Mouse (Mus musculus) liver, postnatal 0 days (tissue): ENCODE measurements around the gene Fchsd2. TPM values are rescaled to one million over a fixed set of nuclear protein-coding genes. Genes with fewer than 3 reads are reported as not detected.

ENCODE experiments used
- ATAC-seq: fragments of 200-750 bp; cut with Nextera tagmentation; 2 replicates; pipeline ENCODE4 v1.8.0; 2017; ENCODE audit warnings: mild to moderate bottlenecking, moderate library complexity
- DNase-seq: peaks from one replicate; pipeline ENCODE4 v3.0.0-alpha.2; 2016
- H3K27ac ChIP-seq: fragments of 300-500 bp; sonication (generic); 2 replicates; pipeline ENCODE4 v1.5.1; 2014; ENCODE audit warnings: antibody characterized with exemption, moderate library complexity, mild to moderate bottlenecking, low read depth
- H3K27me3 ChIP-seq: fragments of 300-500 bp; sonication (generic); 2 replicates; pipeline ENCODE4 v1.6.1; 2014; ENCODE audit warnings: low read length, control low read depth, mixed read lengths; ENCODE audit not compliant: insufficient read depth
- H3K36me3 ChIP-seq: fragments of 300-500 bp; sonication (generic); replicated peaks from 2 replicates; pipeline ENCODE4 v1.6.1; 2014; ENCODE audit warnings: mild to moderate bottlenecking, control low read depth, low read length, moderate library complexity, mixed read lengths; ENCODE audit not compliant: insufficient read depth
- H3K4me1 ChIP-seq: fragments of 300-500 bp; sonication (generic); 2 replicates; pipeline ENCODE4 v1.6.1; 2014; ENCODE audit warnings: antibody characterized with exemption, mild to moderate bottlenecking, control low read depth; ENCODE audit not compliant: insufficient read depth
- H3K4me2 ChIP-seq: fragments of 300-500 bp; sonication (generic); 2 replicates; pipeline ENCODE4 v1.6.1; 2014; ENCODE audit warnings: low read depth, mild to moderate bottlenecking, low read length, moderate library complexity, mixed read lengths
- H3K4me3 ChIP-seq: fragments of 300-500 bp; sonication (generic); 2 replicates; pipeline ENCODE4 v1.5.1; 2014; ENCODE audit warnings: low read depth, low read length
- H3K9ac ChIP-seq: fragments of 300-500 bp; sonication (generic); replicated peaks from 2 replicates; pipeline ENCODE4 v1.6.1; 2014; ENCODE audit warnings: mild to moderate bottlenecking, moderate library complexity
- H3K9me3 ChIP-seq: fragments of 300-500 bp; sonication (generic); 2 replicates; pipeline ENCODE4 v1.6.1; 2016; ENCODE audit warnings: mild to moderate bottlenecking, control low read depth, low read length, mixed read lengths
- CTCF ChIP-seq: sonication (generic); IDR thresholded peaks from 2 replicates; pipeline ENCODE4 v1.5.1; 2016; ENCODE audit warnings: antibody characterized with exemption, low read depth
- EP300 ChIP-seq: IDR thresholded peaks from 2 replicates; pipeline ENCODE4 v1.6.1; 2016; ENCODE audit warnings: antibody characterized with exemption, low read depth, mild to moderate bottlenecking
- WGBS: fragments of 180-500 bp; shearing (Covaris S2); extraction: QIAGEN DNeasy Blood & Tissue Kit; methylation state at CpG from one replicate; pipeline ENCODE4 v1.1.7; 2014; ENCODE audit not compliant: insufficient replicate concordance; 5-methylcytosine and 5-hydroxymethylcytosine counted together
- polyA plus RNA-seq: library from polyadenylated mRNA; unstranded; fragments of >200 nt; fragmentation: Nextera tagmentation; extraction: Ambion mirVana; gene quantifications from 2 replicates; pipeline ENCODE4 v1.2.1, GENCODE M21; 2015

Gene Fchsd2
- polyA plus RNA-seq, 1 experiment from 2014 or later: 7.8 TPM

- no peaks in the 10 kb centered on the region for H3K27me3 ChIP-seq
- DNase-seq (no peak), ATAC-seq (no peak)
- no peak overlapping the region for H3K4me3 ChIP-seq
- H3K4me2 ChIP-seq: no peak overlapping the region
- no peaks in the 10 kb centered on the region for H3K4me1 ChIP-seq
- peaks cover 26% of the 10 kb centered on the region for H3K36me3 ChIP-seq
- 71% methylated on average over 1 of the region's 1 CpGs for WGBS
- TF ChIP-seq CTCF (peak; percentile 42), EP300 (no peak)
- no peak overlapping the region for H3K9ac ChIP-seq
- H3K27ac ChIP-seq: no peak overlapping the region
- H3K9me3 ChIP-seq: no peaks in the 10 kb centered on the region
Observed at GRCm38 (mm10) chr7:101271602-101272001, 178.9 kb downstream of the Fchsd2 start.

- DNase-seq (no peak), ATAC-seq (no peak)
- TF ChIP-seq EP300: no peak
- no peak for TF ChIP-seq CTCF
- Histone ChIP-seq H3K27me3 (no peaks in the 10 kb centered on the region), H3K4me2 (no peak overlapping the region), H3K4me3 (no peak overlapping the region), H3K9me3 (no peaks in the 10 kb centered on the region), H3K27ac (no peak overlapping the region), H3K4me1 (no peaks in the 10 kb centered on the region), H3K9ac (no peak overlapping the region), H3K36me3 (peaks cover 33% of the 10 kb centered on the region)
- WGBS: 76% methylated on average over 8 of the region's 8 CpGs
Observed at GRCm38 (mm10) chr7:101272466-101273160, 179.9 kb downstream of the Fchsd2 start.

DNA sequence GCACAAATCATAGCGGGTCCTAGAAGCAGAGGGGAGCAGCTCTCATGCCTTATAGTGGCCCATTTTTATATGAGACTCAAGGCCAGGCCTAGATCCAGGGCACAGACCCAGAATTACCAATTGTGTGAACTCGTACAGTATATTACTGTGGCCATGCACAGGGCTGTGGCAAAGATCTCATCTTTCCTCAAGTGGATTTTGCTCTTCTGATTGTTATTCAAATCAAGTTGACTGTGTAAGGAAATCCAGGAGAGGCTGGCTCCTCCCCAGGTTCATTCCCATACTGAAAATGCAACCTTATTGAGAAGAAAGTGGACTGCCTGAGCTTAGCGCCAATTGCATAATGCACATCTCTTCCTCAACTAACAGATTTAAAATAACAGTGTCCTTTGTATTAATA, 190.1 kb downstream of the Fchsd2 start:
- no peak for DNase-seq
- TF ChIP-seq CTCF: no peak
- TF ChIP-seq EP300: no peak
- no peak overlapping the region for H3K4me2 ChIP-seq
- H3K9ac ChIP-seq: no peak overlapping the region
- no peaks in the 10 kb centered on the region for H3K9me3 ChIP-seq
- no peaks in the 10 kb centered on the region for H3K4me1 ChIP-seq
- H3K36me3 ChIP-seq: peaks cover 57% of the 10 kb centered on the region
- no peak overlapping the region for H3K4me3 ChIP-seq
- 81% methylated on average over 3 of the region's 3 CpGs for WGBS
- no peak for ATAC-seq
- no peaks in the 10 kb centered on the region for H3K27me3 ChIP-seq
- no peak overlapping the region for H3K27ac ChIP-seq

DNA sequence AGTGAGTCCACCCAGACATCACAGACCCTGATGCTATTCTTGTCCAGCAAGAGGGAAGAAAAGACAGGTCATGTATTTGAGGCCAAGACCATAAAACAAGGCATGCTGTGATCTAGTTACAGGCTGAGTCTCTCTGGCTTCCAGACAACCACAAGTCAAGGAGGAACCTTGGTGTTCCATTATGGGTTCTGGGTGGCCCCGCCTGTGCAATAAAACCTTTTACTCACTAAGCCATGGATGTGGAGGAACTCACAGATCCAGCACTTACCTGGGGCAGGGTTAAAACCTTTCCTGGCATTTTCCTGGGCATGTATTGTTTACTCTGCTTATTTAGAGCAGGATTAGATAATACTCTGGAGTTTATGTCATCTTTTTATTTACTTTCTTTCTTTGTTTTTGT, 191.8 kb downstream of the Fchsd2 start:
- Histone ChIP-seq H3K27me3 (no peaks in the 10 kb centered on the region), H3K4me3 (no peak overlapping the region), H3K27ac (no peak overlapping the region), H3K9me3 (no peaks in the 10 kb centered on the region), H3K36me3 (peaks cover 50% of the 10 kb centered on the region), H3K9ac (no peak overlapping the region), H3K4me1 (no peaks in the 10 kb centered on the region), H3K4me2 (no peak overlapping the region)
- 96% methylated on average over 1 of the region's 1 CpGs for WGBS
- ATAC-seq (no peak), DNase-seq (no peak)
- TF ChIP-seq CTCF: no peak

GRCm38 (mm10) chr7:101286891-101287290, 194.2 kb downstream of the Fchsd2 start:
- Histone ChIP-seq H3K4me1 (no peaks in the 10 kb centered on the region), H3K9ac (no peak overlapping the region), H3K9me3 (no peaks in the 10 kb centered on the region), H3K27ac (no peak overlapping the region), H3K4me2 (no peak overlapping the region), H3K4me3 (no peak overlapping the region), H3K36me3 (peaks cover 64% of the 10 kb centered on the region), H3K27me3 (no peaks in the 10 kb centered on the region)
- ATAC-seq (no peak), DNase-seq (no peak)
- no peak for TF ChIP-seq CTCF
- TF ChIP-seq EP300: no peak
- 78% methylated on average over 4 of the region's 4 CpGs for WGBS

DNA sequence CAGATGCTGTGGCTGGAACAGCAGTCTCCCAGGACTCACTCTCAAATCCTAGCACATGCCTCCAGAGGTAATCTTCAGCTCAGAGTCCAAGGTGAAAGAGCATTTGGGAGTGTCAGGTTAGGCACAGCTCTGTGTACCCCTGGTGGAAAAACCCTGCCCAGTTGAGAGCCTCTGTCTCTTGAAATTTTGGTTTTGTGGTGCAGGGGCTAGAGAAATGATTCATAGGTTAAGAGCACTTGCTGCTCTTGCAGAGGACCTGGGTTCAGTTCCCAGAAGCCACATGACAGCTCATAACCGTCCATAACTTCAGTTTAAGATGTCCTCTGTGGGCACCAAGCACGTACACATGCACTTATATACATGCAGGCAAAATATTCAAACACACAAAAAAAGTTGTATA, 195.2 kb downstream of the Fchsd2 start:
- H3K27me3 ChIP-seq: no peaks in the 10 kb centered on the region
- H3K4me2 ChIP-seq: no peak overlapping the region
- no peaks in the 10 kb centered on the region for H3K9me3 ChIP-seq
- H3K4me3 ChIP-seq: no peak overlapping the region
- no peaks in the 10 kb centered on the region for H3K4me1 ChIP-seq
- no peak overlapping the region for H3K9ac ChIP-seq
- ATAC-seq: no peak
- DNase-seq: no peak
- H3K36me3 ChIP-seq: peaks cover 58% of the 10 kb centered on the region
- TF ChIP-seq EP300 (no peak), CTCF (no peak)
- WGBS: 64% methylated on average over 2 of the region's 2 CpGs
- H3K27ac ChIP-seq: no peak overlapping the region
